Mouse (Mus musculus) intestine, embryonic 16.5 days (tissue): ENCODE results near the gene Trim25. TPM values are rescaled to one million over a fixed set of nuclear protein-coding genes. Genes with fewer than 3 reads are reported as not detected.

Experiments used
- ATAC-seq: fragments of 200-750 bp; cut with Nextera tagmentation; 2 replicates; pipeline ENCODE4 v1.8.0; 2017; ENCODE audit warnings: moderate TSS enrichment, moderate library complexity
- H3K27ac ChIP-seq: fragments of 300-500 bp; sonication (generic); 2 replicates; pipeline ENCODE4 v1.5.1; 2014; ENCODE audit warnings: mild to moderate bottlenecking, low read length
- H3K27me3 ChIP-seq: fragments of 300-500 bp; sonication (generic); replicated peaks from 2 replicates; pipeline ENCODE4 v1.6.1; 2014; ENCODE audit warnings: low read length, control low read depth, mixed read lengths; ENCODE audit not compliant: control insufficient read depth, insufficient read depth
- H3K36me3 ChIP-seq: fragments of 300-500 bp; sonication (generic); 2 replicates; pipeline ENCODE4 v1.6.1; 2014; ENCODE audit warnings: low read length, control low read depth; ENCODE audit not compliant: control insufficient read depth, insufficient read depth
- H3K4me1 ChIP-seq: fragments of 300-500 bp; sonication (generic); 2 replicates; pipeline ENCODE4 v1.6.1; 2014; ENCODE audit warnings: low read length, control low read depth, mixed read lengths; ENCODE audit not compliant: control insufficient read depth, insufficient read depth
- H3K4me2 ChIP-seq: fragments of 300-500 bp; sonication (generic); 2 replicates; pipeline ENCODE4 v1.6.1; 2014; ENCODE audit warnings: low read depth, low read length, control low read depth
- H3K4me3 ChIP-seq: fragments of 300-500 bp; sonication (generic); 2 replicates; pipeline ENCODE4 v1.5.1; 2014; ENCODE audit warnings: mild to moderate bottlenecking, low read length
- H3K9ac ChIP-seq: fragments of 300-500 bp; sonication (generic); 2 replicates; pipeline ENCODE4 v1.6.1; 2014; ENCODE audit warnings: low read depth, low read length
- H3K9me3 ChIP-seq: fragments of 300-500 bp; sonication (generic); 2 replicates; pipeline ENCODE4 v1.6.1; 2016; ENCODE audit warnings: low read length, control low read depth; ENCODE audit not compliant: control insufficient read depth
- WGBS: fragments of 180-500 bp; shearing (Covaris S2); extraction: QIAGEN DNeasy Blood & Tissue Kit; methylation state at CpG from one replicate; pipeline ENCODE4 v1.1.7; 2014; 5-methylcytosine and 5-hydroxymethylcytosine counted together
- polyA plus RNA-seq: library from polyadenylated mRNA; unstranded; fragments of >200 nt; fragmentation: Nextera tagmentation; extraction: Ambion mirVana; gene quantifications from 2 replicates; pipeline ENCODE4 v1.2.1, GENCODE M21; 2015

Trim25 gene
- polyA plus RNA-seq, 1 experiment from 2014 or later: 27.5 TPM

DNA sequence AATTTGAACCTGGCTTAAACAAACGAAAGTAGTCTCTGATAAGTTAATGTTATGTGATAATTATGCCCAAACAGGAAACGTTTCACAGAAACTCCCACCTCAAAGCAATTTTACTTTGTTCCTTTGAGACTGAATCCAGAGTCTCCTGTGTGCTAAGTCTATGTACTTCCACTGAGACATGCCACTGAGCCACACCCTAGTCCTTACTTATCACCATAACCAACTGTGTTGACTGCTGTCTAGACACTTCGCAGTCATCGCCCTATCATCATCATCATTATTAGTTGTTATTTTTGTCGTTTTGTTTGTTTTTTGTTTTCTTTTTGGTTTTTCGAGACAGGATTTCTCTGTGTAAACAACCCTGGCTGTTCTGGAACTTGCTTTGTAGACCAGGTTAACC is 65.1 kb downstream of the Trim25 start:
- H3K27ac ChIP-seq: no peak overlapping the region
- H3K36me3 ChIP-seq: no peaks in the 10 kb centered on the region
- 75% methylated on average over 6 of the region's 6 CpGs for WGBS
- H3K4me2 ChIP-seq: no peak overlapping the region
- no peaks in the 10 kb centered on the region for H3K9me3 ChIP-seq
- ATAC-seq: no peak
- H3K4me3 ChIP-seq: no peak overlapping the region
- H3K27me3 ChIP-seq: no peaks in the 10 kb centered on the region
- H3K4me1 ChIP-seq: peaks cover 4% of the 10 kb centered on the region
- no peak overlapping the region for H3K9ac ChIP-seq

DNA sequence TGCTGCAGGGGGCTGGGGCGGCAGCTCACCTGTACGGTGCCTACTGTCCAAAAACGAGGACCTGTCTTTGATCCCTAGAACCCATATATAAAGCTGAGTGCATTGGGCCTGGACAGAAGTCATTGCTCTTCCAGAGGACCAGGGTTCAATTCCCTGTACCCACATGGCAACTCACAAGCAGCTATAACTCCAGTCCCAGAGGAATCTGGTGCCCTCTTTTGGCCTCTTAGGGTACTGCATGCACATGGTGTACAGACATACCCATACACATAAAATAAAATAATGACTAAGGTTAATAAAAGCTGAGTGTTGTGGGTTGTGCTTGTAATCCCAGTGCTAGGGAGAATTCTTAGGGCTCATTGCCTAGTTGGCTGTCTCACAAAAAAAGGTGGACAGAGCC is 66.1 kb downstream of the Trim25 start:
- Histone ChIP-seq H3K9me3 (no peaks in the 10 kb centered on the region), H3K9ac (no peak overlapping the region), H3K36me3 (no peaks in the 10 kb centered on the region), H3K27me3 (no peaks in the 10 kb centered on the region), H3K4me3 (no peak overlapping the region), H3K4me2 (no peak overlapping the region), H3K4me1 (no peaks in the 10 kb centered on the region), H3K27ac (no peak overlapping the region)
- no peak for ATAC-seq
- WGBS: 97% methylated on average over 3 of the region's 3 CpGs

DNA sequence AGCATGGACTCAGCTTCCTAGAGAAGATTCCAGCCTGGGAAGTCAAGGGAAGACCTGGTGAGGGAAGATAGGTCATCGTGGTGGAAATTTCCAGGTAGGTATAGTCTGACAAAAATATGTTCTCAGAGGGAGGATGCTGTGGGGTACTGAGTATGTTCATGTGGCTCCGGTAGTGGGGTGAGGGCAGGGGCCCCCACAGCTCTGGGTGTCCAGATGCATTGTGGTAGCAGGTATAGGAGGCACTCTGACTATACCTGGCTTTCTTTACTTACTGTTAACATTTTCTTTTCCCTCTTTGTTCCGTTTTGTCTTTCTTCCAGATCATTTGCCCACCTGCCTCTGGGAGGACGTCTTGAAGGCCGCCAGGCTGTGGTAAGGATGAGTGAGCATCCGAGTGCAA is 67.0 kb downstream of the Trim25 start:
- WGBS: 81% methylated on average over 6 of the region's 6 CpGs
- H3K9me3 ChIP-seq: no peaks in the 10 kb centered on the region
- H3K9ac ChIP-seq: no peak overlapping the region
- ATAC-seq: no peak
- H3K4me1 ChIP-seq: no peaks in the 10 kb centered on the region
- no peak overlapping the region for H3K4me3 ChIP-seq
- no peak overlapping the region for H3K27ac ChIP-seq
- no peaks in the 10 kb centered on the region for H3K27me3 ChIP-seq
- H3K36me3 ChIP-seq: no peaks in the 10 kb centered on the region
- H3K4me2 ChIP-seq: no peak overlapping the region

DNA sequence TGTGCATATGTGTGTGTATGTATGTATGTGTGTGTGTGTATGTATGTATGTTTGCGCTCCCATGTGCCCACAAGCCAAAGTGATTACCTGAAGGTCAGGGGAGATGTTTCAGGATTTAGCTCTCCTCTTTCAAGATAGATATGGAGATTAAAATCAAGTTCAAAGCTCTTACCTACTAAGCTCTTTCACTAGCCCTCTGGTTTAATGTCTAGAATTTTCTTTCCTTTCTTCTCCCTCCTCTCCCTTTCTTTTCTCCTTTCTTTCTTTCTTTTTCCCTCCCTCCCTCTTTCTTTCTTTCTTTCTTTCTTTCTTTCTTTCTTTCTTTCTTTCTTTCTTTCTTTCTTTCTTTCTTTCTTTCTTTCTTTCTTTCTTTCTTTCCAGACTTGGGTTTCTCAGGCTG is 67.6 kb downstream of the Trim25 start, which contains the start of gene Dgke:
Gene Dgke (minus strand): TSS at position 101 of the 400 bp plus-strand sequence.
- Histone ChIP-seq H3K4me3 (no peak within 1 kb of the TSS), H3K27ac (no peak within 1 kb of the TSS), H3K36me3 (no peaks in the 10 kb centered on the region), H3K9ac (no peak within 1 kb of the TSS), H3K4me1 (no peaks in the 10 kb centered on the region), H3K4me2 (no peak within 1 kb of the TSS), H3K27me3 (no peaks in the 10 kb centered on the region), H3K9me3 (no peaks in the 10 kb centered on the region)
- ATAC-seq: no peak
- WGBS: 93% methylated on average over 1 of the region's 1 CpGs

DNA sequence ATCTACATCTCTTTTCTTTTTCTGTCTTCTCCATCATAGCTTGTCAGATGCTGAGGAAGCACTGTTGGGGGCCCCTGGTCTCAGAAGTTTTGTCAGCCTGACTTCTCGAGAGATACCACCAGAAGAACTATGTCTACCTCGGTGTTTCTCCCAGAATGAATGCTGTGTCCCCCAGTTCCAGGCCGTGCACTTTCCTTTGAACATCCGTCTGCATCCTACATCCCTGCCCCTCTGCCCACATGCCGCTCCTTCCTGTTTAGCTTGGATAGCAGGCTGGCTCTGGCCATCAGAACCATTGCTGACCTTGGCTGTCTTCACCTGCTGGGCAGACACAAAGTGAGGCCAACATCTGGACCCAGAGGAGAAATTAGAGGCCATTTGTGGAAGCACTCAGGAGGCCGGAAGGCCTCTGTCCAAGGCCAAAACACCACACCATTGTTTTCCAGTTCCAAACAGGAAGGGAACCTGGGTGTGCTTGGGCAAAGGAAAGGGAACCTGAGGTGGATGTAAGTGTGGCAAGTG is 68.2 kb downstream of the Trim25 start:
- Histone ChIP-seq H3K9ac (no peak overlapping the region), H3K4me2 (no peak overlapping the region), H3K27ac (no peak overlapping the region), H3K36me3 (no peaks in the 10 kb centered on the region), H3K4me1 (no peaks in the 10 kb centered on the region), H3K27me3 (no peaks in the 10 kb centered on the region), H3K9me3 (no peaks in the 10 kb centered on the region), H3K4me3 (no peak overlapping the region)
- ATAC-seq: no peak
- 68% methylated on average over 6 of the region's 6 CpGs for WGBS

DNA sequence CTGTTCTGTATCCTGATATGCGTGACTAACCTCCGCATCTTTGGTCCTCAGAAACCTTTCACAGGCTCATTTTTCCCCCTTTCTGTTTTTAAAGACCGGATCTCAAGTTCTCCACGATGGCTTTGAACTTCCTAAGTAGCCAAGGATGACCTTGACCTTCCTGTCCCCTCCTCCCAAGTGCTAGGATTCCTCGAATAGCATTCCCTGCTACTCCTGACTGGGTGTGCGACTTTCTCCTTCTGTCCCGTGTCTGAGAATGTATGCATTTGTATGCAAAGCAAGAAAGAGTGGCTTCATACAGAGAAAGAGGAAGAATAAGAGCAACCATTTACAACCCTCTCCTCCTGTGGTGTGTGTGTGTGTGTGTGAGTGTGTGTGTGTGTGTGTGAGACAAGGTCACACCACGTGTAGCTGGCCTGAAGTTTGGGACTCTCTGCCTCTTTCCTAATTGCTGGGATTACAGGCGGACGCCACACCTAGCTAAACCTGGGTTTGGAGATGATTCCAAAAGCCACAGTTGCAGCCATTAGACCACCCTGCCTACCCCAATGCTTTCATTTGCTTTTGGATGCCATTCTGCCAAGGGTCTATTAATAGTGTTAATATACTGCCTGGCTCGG is 68.8 kb downstream of the Trim25 start:
- no peak overlapping the region for H3K27ac ChIP-seq
- 62% methylated on average over 11 of the region's 11 CpGs for WGBS

DNA sequence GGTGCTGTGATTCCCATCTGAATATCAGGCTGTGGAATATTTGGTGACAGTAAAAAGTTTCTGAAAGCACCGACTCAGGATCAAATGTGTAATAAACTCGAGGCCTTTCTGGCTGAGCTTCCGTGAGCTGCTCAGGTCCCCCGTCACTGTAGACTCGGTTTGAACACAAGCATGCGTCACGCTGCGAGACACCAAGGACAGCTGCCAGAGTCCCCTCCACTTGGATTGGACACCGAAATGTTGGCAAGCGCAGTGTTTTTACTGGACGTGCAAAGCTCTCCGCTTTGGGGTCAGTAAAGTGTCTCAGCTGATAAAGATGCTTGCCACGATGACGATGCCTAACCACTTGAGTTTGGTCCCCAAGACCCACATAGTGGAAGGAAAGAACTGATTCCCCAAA is 69.5 kb downstream of the Trim25 start:
- Histone ChIP-seq H3K9me3 (no peaks in the 10 kb centered on the region), H3K4me1 (no peaks in the 10 kb centered on the region), H3K27ac (no peak overlapping the region), H3K4me3 (no peak overlapping the region), H3K27me3 (no peaks in the 10 kb centered on the region), H3K9ac (no peak overlapping the region), H3K4me2 (no peak overlapping the region), H3K36me3 (no peaks in the 10 kb centered on the region)
- ATAC-seq: no peak
- WGBS: 91% methylated on average over 14 of the region's 14 CpGs

More for the DNA sequence above, 68.8 kb downstream of the Trim25 start:
- Histone ChIP-seq H3K36me3 (no peaks in the 10 kb centered on the region), H3K4me1 (no peaks in the 10 kb centered on the region), H3K4me3 (no peak overlapping the region), H3K4me2 (no peak overlapping the region), H3K27me3 (no peaks in the 10 kb centered on the region), H3K9me3 (no peaks in the 10 kb centered on the region), H3K9ac (no peak overlapping the region)
- no peak for ATAC-seq

DNA sequence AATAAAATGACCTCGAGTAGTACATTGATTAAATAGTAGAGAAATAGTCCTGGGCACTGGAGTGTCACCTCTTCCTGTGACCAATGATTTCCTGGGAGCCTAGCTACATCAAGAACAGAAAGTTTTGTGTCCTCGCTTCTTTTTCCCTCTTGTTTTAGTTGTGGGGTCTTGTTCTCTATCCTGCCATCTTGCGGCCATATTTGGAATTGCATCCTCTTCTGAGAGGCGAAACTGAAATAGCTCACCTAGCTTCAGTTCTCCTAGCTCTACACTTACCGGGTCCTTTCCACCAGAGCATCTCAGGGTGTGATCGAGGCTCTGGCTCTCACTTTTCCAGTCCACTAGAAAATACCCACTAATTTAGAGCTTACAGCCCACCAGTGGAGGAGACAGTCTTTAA is 70.1 kb downstream of the Trim25 start:
- H3K4me3 ChIP-seq: no peak overlapping the region
- H3K4me2 ChIP-seq: no peak overlapping the region
- no peak overlapping the region for H3K9ac ChIP-seq
- no peaks in the 10 kb centered on the region for H3K36me3 ChIP-seq
- no peak for ATAC-seq
- H3K4me1 ChIP-seq: no peaks in the 10 kb centered on the region
- no peaks in the 10 kb centered on the region for H3K9me3 ChIP-seq
- no peak overlapping the region for H3K27ac ChIP-seq
- 24% methylated on average over 6 of the region's 6 CpGs for WGBS
- H3K27me3 ChIP-seq: no peaks in the 10 kb centered on the region
